Mouse (Mus musculus) lung, embryonic 16.5 days (tissue): ENCODE data around the gene Rprd1b. TPM values are rescaled to one million over a fixed set of nuclear protein-coding genes. Genes with fewer than 3 reads are reported as not detected.
A peak's percentile ranks its signal among the peaks of the same experiment; 100 is the strongest.

Experiments
- ATAC-seq: fragments of 200-750 bp; cut with Nextera tagmentation; 2 replicates; pipeline ENCODE4 v1.8.0; 2017; ENCODE audit warnings: low read depth, mild to moderate bottlenecking, moderate library complexity
- H3K27ac ChIP-seq: fragments of 300-500 bp; sonication (generic); 2 replicates; pipeline ENCODE4 v1.5.1; 2014; ENCODE audit warnings: mild to moderate bottlenecking, control low read depth, low read length
- H3K27me3 ChIP-seq: fragments of 300-500 bp; sonication (generic); 2 replicates; pipeline ENCODE4 v1.6.1; 2014; ENCODE audit warnings: low read depth, low read length, mixed read lengths; ENCODE audit not compliant: control insufficient read depth, insufficient read depth
- H3K36me3 ChIP-seq: fragments of 300-500 bp; sonication (generic); 2 replicates; pipeline ENCODE4 v1.6.1; 2014; ENCODE audit warnings: low read length; ENCODE audit not compliant: control insufficient read depth, insufficient read depth
- H3K4me1 ChIP-seq: fragments of 300-500 bp; sonication (generic); replicated peaks from 2 replicates; pipeline ENCODE4 v1.6.1; 2014; ENCODE audit warnings: low read length, mixed read lengths; ENCODE audit not compliant: control insufficient read depth, insufficient read depth
- H3K4me2 ChIP-seq: fragments of 300-500 bp; sonication (generic); 2 replicates; pipeline ENCODE4 v1.6.1; 2014; ENCODE audit warnings: low read depth, low read length, control low read depth
- H3K4me3 ChIP-seq: fragments of 300-500 bp; sonication (generic); 2 replicates; pipeline ENCODE4 v1.5.1; 2014; ENCODE audit warnings: mild to moderate bottlenecking, low read length, control low read depth
- H3K9ac ChIP-seq: fragments of 300-500 bp; sonication (generic); 2 replicates; pipeline ENCODE4 v1.6.1; 2014; ENCODE audit warnings: low read length, control low read depth
- H3K9me3 ChIP-seq: fragments of 300-500 bp; sonication (generic); 2 replicates; pipeline ENCODE4 v1.6.1; 2016; ENCODE audit warnings: low read length; ENCODE audit not compliant: control insufficient read depth
- WGBS: fragments of 180-500 bp; shearing (Covaris S2); extraction: QIAGEN DNeasy Blood & Tissue Kit; methylation state at CpG from one replicate; pipeline ENCODE4 v1.1.7; 2014; 5-methylcytosine and 5-hydroxymethylcytosine counted together
- polyA plus RNA-seq: library from polyadenylated mRNA; unstranded; fragments of >200 nt; fragmentation: Nextera tagmentation; extraction: Ambion mirVana; gene quantifications from 2 replicates; pipeline ENCODE4 v1.2.1, GENCODE M21; 2015

Gene Rprd1b
- polyA plus RNA-seq, 1 experiment from 2014 or later, result 43.4 TPM

- Histone ChIP-seq H3K9me3 (no peaks in the 10 kb centered on the region), H3K27me3 (no peaks in the 10 kb centered on the region), H3K4me1 (peaks cover 13% of the 10 kb centered on the region), H3K27ac (peak overlapping the region; percentile 74), H3K4me2 (peak overlapping the region; percentile 46), H3K36me3 (no peaks in the 10 kb centered on the region), H3K4me3 (0 out of 2 replicates have a peak overlapping the region, but pooled peaks have one; percentile 10), H3K9ac (peak overlapping the region; percentile 59)
- 28% methylated on average over 7 of the region's 7 CpGs for WGBS
- peak; percentile 56; the same call in 1 of the 2 replicates for ATAC-seq
These were observed 131.3 kb downstream of the Rprd1b start for GRCm38 (mm10) chr2:158159376-158160235.

- peak overlapping the region; percentile 52; the same call in 1 of the 2 replicates for H3K27ac ChIP-seq
- peak; percentile 59 for ATAC-seq
- no peaks in the 10 kb centered on the region for H3K27me3 ChIP-seq
- no peaks in the 10 kb centered on the region for H3K36me3 ChIP-seq
- no peaks in the 10 kb centered on the region for H3K9me3 ChIP-seq
- 67% methylated on average over 6 of the region's 6 CpGs for WGBS
- no peak overlapping the region for H3K9ac ChIP-seq
- no peak overlapping the region for H3K4me2 ChIP-seq
- no peak overlapping the region for H3K4me3 ChIP-seq
- H3K4me1 ChIP-seq, result peaks cover 13% of the 10 kb centered on the region
These were observed 133.5 kb downstream of the Rprd1b start for GRCm38 (mm10) chr2:158161761-158162160.

DNA sequence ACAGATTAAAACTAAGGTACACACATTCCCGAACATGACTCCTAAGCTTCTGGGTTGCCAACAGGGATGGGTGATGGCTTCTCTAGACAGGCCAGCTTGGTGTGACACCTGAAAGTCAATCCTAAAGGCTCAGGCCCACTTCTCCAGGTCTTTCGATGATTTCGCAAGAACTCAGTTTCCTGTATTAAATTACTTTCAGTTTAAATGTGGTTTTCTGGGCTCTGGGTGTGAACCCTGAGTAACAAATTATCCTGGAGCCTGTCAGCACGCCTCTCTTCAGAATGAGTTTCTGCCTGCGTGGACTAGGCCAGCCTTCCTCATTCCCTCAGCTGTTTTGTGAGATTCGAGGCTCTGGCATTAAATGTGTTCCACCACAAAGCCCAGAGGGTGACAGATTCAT lies 134.7 kb downstream of the Rprd1b start:
- Histone ChIP-seq H3K27ac (no peak overlapping the region), H3K36me3 (no peaks in the 10 kb centered on the region), H3K4me2 (no peak overlapping the region), H3K9ac (no peak overlapping the region), H3K27me3 (no peaks in the 10 kb centered on the region), H3K9me3 (no peaks in the 10 kb centered on the region), H3K4me3 (no peak overlapping the region), H3K4me1 (peaks cover 20% of the 10 kb centered on the region)
- WGBS, result 62% methylated on average over 6 of the region's 6 CpGs
- no peak for ATAC-seq

DNA sequence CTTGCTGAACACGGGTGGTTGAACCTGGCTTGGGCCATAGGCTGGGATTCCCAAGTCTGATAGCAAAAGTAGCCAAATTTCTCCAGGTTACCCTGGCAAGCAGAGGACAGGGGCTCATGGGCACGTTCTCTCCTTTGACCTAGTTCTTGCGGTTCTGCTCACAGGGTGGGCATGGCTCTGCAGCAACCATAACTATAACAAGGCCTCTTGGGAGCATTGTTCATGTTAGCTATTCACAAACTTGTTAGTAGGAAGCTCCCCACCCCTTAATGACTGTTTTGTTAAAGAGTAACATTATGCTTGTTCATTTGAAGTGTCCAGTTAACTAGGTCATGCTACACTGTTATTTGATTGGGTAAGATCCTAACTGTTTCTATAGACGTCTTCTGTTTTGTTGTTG lies 137.5 kb downstream of the Rprd1b start:
- Histone ChIP-seq H3K9ac (no peak overlapping the region), H3K36me3 (no peaks in the 10 kb centered on the region), H3K27me3 (no peaks in the 10 kb centered on the region), H3K4me2 (no peak overlapping the region), H3K9me3 (no peaks in the 10 kb centered on the region), H3K27ac (no peak overlapping the region), H3K4me3 (no peak overlapping the region), H3K4me1 (peaks cover 23% of the 10 kb centered on the region)
- ATAC-seq, result no peak
- WGBS, result 82% methylated on average over 4 of the region's 4 CpGs

- whole genome bisulfite sequencing, result 71% methylated on average over 7 of the region's 7 CpGs
- H3K4me3 ChIP-seq, result no peak overlapping the region
- H3K4me2 ChIP-seq, result no peak overlapping the region
- H3K4me1 ChIP-seq, result peaks cover 22% of the 10 kb centered on the region
- H3K27me3 ChIP-seq, result no peaks in the 10 kb centered on the region
- peak overlapping the region; percentile 54 for H3K27ac ChIP-seq
- H3K36me3 ChIP-seq, result no peaks in the 10 kb centered on the region
- 0 out of 2 replicates have a peak, but pooled peaks have one; percentile 2 for ATAC-seq
- H3K9ac ChIP-seq, result no peak overlapping the region
- H3K9me3 ChIP-seq, result no peaks in the 10 kb centered on the region
These were observed 138.3 kb downstream of the Rprd1b start for GRCm38 (mm10) chr2:158166628-158167027.

GRCm38 (mm10) chr2:158167496-158168205 lies 139.4 kb downstream of the Rprd1b start:
- Histone ChIP-seq H3K27ac (no peak overlapping the region), H3K4me2 (no peak overlapping the region), H3K9ac (no peak overlapping the region), H3K27me3 (no peaks in the 10 kb centered on the region), H3K4me1 (peaks cover 21% of the 10 kb centered on the region), H3K36me3 (no peaks in the 10 kb centered on the region), H3K4me3 (no peak overlapping the region), H3K9me3 (no peaks in the 10 kb centered on the region; the same call in 1 of the 2 replicates)
- 52% methylated on average over 9 of the region's 9 CpGs for WGBS
- ATAC-seq, result no peak; the same call in 1 of the 2 replicates

DNA sequence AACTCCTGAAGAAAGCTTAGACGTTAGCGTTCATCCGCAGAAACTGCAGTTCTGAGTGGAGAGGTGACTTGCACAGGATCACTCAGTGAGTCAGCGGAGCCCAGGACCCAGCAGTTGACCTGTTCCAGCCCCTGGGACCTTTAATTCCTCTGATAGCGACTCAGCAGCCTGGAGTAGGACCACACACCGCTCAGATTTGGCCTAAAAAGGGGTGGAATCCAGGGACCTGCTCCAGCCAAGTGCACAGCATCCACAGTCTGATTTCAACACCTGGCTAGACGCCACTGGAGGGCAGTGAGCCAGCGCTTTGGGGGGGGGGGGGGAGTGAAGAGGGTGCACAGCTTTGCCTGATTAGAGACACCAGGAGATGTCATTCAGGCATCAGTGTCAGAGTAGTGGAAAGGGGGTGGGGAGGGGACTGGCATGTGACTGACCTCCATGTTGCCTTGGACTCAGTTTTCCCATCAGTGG lies 140.5 kb downstream of the Rprd1b start:
- H3K4me1 ChIP-seq, result peaks cover 21% of the 10 kb centered on the region
- H3K27ac ChIP-seq, result peak overlapping the region; percentile 18
- H3K9ac ChIP-seq, result no peak overlapping the region
- no peaks in the 10 kb centered on the region for H3K36me3 ChIP-seq
- H3K4me3 ChIP-seq, result no peak overlapping the region
- ATAC-seq, result peak; percentile 79
- WGBS, result 28% methylated on average over 8 of the region's 8 CpGs
- H3K27me3 ChIP-seq, result no peaks in the 10 kb centered on the region
- no peaks in the 10 kb centered on the region; the same call in 1 of the 2 replicates for H3K9me3 ChIP-seq
- H3K4me2 ChIP-seq, result no peak overlapping the region

DNA sequence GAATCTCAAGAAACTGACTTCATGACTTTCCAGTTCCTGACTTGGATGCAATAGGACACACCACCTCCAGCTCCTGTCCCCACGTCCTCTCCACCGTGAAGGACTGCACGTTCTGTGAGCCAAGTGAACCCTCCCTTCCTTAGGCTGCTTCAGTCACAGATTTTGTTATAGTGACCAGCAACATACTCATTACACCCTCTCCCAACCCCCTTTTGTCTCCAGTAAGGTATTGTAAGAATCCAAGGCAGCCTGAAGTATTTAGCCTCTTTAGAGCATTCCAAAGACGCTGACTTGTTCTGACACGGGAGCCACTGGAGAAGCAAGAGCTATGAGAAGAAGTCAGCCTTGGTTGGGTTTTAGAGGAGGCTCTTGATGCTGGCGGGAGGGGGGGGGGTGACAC lies 141.1 kb downstream of the Rprd1b start:
- Histone ChIP-seq H3K4me2 (no peak overlapping the region), H3K36me3 (no peaks in the 10 kb centered on the region), H3K27ac (peak overlapping the region; percentile 18), H3K4me3 (no peak overlapping the region), H3K27me3 (no peaks in the 10 kb centered on the region), H3K4me1 (peaks cover 22% of the 10 kb centered on the region), H3K9ac (no peak overlapping the region), H3K9me3 (no peaks in the 10 kb centered on the region; the same call in 1 of the 2 replicates)
- ATAC-seq, result peak; percentile 54
- 52% methylated on average over 6 of the region's 6 CpGs for WGBS

- Histone ChIP-seq H3K9me3 (no peaks in the 10 kb centered on the region; the same call in 1 of the 2 replicates), H3K36me3 (no peaks in the 10 kb centered on the region), H3K4me1 (peaks cover 25% of the 10 kb centered on the region), H3K27me3 (no peaks in the 10 kb centered on the region), H3K27ac (no peak overlapping the region; the same call in 1 of the 2 replicates), H3K4me2 (no peak overlapping the region), H3K9ac (no peak overlapping the region), H3K4me3 (no peak overlapping the region)
- ATAC-seq, result 0 out of 2 replicates have a peak, but pooled peaks have one; percentile 2
- WGBS, result 76% methylated on average over 7 of the region's 7 CpGs
These were observed 141.5 kb downstream of the Rprd1b start for GRCm38 (mm10) chr2:158169771-158170170.
